Mouse (Mus musculus) adrenal gland, postnatal 25 days (tissue): Measurements from ENCODE around the gene Zfp719. TPM values are rescaled to one million over a fixed set of nuclear protein-coding genes. Genes with fewer than 3 reads are reported as not detected.

ENCODE experiments used
- DNase-seq: peaks from one replicate; pipeline ENCODE4 v3.0.0; 2021; ENCODE audit warnings: mixed read lengths
- long read RNA-seq: library from polyadenylated mRNA; stranded (forward); transcript quantifications from one replicate; pipeline ENCODE4 v2.0.0, GENCODE M21; 2021
- total RNA-seq: library from RNA; stranded (reverse); gene quantifications from 2 replicates; pipeline ENCODE4 v1.2.3, GENCODE M21; 2021

Zfp719 gene
- 16.2 and 17.5 TPM in 2 replicates for total RNA-seq
- long read RNA-seq, full-length matches to known transcripts: 9 of 13 reads
- long read RNA-seq, partial matches to known transcripts: 1 of 13 reads
- long read RNA-seq, other reads (novel, unspliced or antisense): 3 of 13 reads

GRCm38 (mm10) chr7:43579440-43580171 lies at the start of gene Zfp719:
Gene Zfp719, plus strand, starts transcription at chr7:43579610.
- peak; percentile 91 for DNase-seq

- no peak for DNase-seq
Observed at GRCm38 (mm10) chr7:43530216-43530785, 49.1 kb upstream of the Zfp719 start.

GRCm38 (mm10) chr7:43532936-43533505 lies 46.4 kb upstream of the Zfp719 start:
- no peak for DNase-seq

GRCm38 (mm10) chr7:43538524-43538923 lies 40.9 kb upstream of the Zfp719 start:
- no peak for DNase-seq

- no peak for DNase-seq
Observed at GRCm38 (mm10) chr7:43544225-43544977, 35.0 kb upstream of the Zfp719 start, which contains the start of gene Cd33. Gene Cd33, minus strand, starts transcription at chr7:43544428.

- no peak for DNase-seq
Observed at GRCm38 (mm10) chr7:43545656-43546545, 33.5 kb upstream of the Zfp719 start.

- DNase-seq: no peak
Observed at GRCm38 (mm10) chr7:43547666-43548065, 31.7 kb upstream of the Zfp719 start.

DNA sequence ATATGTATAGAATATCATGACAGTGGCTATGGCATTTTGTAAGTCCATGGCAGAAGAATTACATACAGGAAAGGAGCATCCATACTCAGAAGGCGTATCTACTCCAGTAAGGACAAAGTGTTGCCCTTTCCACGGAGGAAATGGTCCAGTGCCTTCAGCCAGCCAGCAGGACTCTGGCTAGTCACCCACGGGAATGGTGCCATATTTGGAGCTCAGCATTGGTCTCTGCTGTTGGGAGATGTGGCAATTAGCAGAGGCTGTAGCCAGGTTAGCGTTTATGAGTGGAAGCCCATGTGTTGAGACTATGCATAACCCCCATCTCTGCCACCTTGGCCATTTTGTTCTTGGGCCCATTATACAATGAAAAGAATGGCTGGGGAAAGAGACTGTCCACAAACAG lies 31.2 kb upstream of the Zfp719 start:
- DNase-seq: no peak

- no peak for DNase-seq
Observed at GRCm38 (mm10) chr7:43553153-43553552, 26.3 kb upstream of the Zfp719 start.

GRCm38 (mm10) chr7:43554550-43554949 lies 24.9 kb upstream of the Zfp719 start:
- DNase-seq: no peak

DNA sequence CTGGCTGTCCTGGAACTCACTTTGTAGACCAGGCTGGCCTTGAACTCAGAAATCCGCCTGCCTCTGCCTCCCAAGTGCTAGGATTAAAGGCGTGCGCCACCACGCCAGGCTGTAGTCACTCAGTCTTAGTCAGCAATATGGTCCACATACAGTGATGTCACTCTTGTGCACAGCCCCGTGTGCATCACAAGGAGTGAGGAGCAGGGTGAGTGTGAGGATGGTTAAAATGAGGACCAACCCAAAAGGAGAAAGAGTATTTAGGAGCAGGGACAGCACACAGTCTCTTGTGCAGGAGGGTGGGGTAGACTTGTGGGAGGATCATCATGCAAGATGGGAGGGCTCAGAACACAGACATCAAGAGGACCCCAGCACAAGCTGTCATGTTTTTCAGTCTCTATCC lies 24.1 kb upstream of the Zfp719 start:
- no peak for DNase-seq

- DNase-seq: no peak
Observed at GRCm38 (mm10) chr7:43556901-43557300, 22.5 kb upstream of the Zfp719 start.

GRCm38 (mm10) chr7:43562006-43562633 lies 17.3 kb upstream of the Zfp719 start, which contains the start of gene Zfp658:
Gene Zfp658, plus strand, starts transcription at chr7:43562256.
- peak; percentile 85 for DNase-seq

GRCm38 (mm10) chr7:43562651-43563070 lies 16.7 kb upstream of the Zfp719 start:
- DNase-seq: no peak

DNA sequence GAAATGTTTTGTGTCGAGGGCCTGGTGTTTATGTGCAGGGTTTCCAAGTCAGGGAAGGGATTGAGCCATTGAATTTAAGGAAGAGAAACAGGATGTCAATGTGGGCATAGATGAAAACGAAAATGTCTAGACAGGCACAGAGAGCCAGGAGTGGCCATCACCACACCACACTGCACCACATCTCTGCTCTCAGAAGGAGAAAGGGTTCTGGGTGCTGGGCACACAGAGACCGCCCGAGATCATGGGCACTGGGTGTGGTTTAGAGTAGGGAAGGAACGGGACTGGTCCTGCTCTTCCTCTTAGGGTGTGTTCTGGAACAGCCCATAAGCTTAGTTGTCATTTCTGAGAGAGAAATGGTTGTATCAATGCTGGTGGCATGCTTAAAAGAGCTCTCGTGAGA lies 16.1 kb upstream of the Zfp719 start:
- no peak for DNase-seq

- DNase-seq: no peak
Observed at GRCm38 (mm10) chr7:43571216-43571615, 8.2 kb upstream of the Zfp719 start.

GRCm38 (mm10) chr7:43580526-43580925 lies 1.1 kb downstream of the Zfp719 start:
- no peak for DNase-seq

DNA sequence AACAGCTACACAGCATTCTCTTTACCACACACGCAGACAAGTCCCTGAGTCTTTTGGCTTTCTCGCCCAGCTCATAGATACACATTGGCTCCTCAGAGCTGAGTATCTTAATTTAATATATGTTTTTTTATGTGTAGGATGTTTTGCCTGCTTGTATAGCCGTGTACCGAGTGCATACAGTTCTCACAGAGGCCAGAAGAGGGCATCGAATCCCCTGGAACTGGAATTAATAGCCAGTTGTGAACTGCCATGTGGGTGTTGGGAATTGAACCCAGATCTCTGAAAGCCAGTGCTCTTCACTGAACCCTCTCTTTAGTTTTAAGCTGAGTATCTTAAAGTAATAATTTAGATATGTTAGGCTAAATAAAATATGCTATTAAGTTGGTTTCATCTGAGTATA lies 5.4 kb downstream of the Zfp719 start:
- no peak for DNase-seq

- DNase-seq: no peak
Observed at GRCm38 (mm10) chr7:43601884-43602283, 22.5 kb downstream of the Zfp719 start.

GRCm38 (mm10) chr7:43606896-43607742 lies 27.7 kb downstream of the Zfp719 start, which contains the start of gene Zfp819:
Gene Zfp819, plus strand, starts transcription at chr7:43607169.
- peak; percentile 69 for DNase-seq
